Mouse (Mus musculus) bone marrow, adult 2 months (tissue): Measurements from ENCODE around the gene Kcnip4. TPM values are rescaled to one million over a fixed set of nuclear protein-coding genes. Genes with fewer than 3 reads are reported as not detected.

Experiments
- H3K27ac ChIP-seq: fragments of 200-500 bp; 2 replicates; pipeline ENCODE4 v1.5.1; 2012; ENCODE audit warnings: low read depth, mild to moderate bottlenecking, control low read depth, inconsistent platforms, low read length; ENCODE audit not compliant: control insufficient read depth, poor library complexity, insufficient read depth
- H3K4me1 ChIP-seq: fragments of 200-500 bp; 2 replicates; pipeline ENCODE4 v1.6.1; 2011; ENCODE audit warnings: low read length; ENCODE audit not compliant: control insufficient read depth, insufficient read depth
- H3K4me3 ChIP-seq: fragments of 200-500 bp; replicated peaks from 2 replicates; pipeline ENCODE3; 2011; ENCODE audit warnings: mild to moderate bottlenecking, low read depth, low read length, control low read depth; ENCODE audit not compliant: control insufficient read depth
- CTCF ChIP-seq: fragments of 200-500 bp; IDR thresholded peaks from 2 replicates; pipeline ENCODE4 v1.5.1; 2011; ENCODE audit warnings: low read length, control low read depth; ENCODE audit not compliant: control insufficient read depth, insufficient read depth
- POLR2A ChIP-seq: fragments of 200-500 bp; IDR thresholded peaks from 2 replicates; pipeline ENCODE4 v1.6.1; 2011; ENCODE audit warnings: low read depth, mild to moderate bottlenecking, control low read depth, low read length, borderline replicate concordance; ENCODE audit not compliant: control insufficient read depth
- WGBS: fragments of 180-500 bp; shearing (Covaris S2); methylation state at CpG from one replicate; pipeline ENCODE4 v1.1.7; 2018; 5-methylcytosine and 5-hydroxymethylcytosine counted together
- polyA plus RNA-seq: library from polyadenylated mRNA; stranded (reverse); fragments of >200 nt; gene quantifications from 2 replicates; pipeline ENCODE4 v1.2.4, GENCODE M21; 2011; ENCODE audit warnings: low replicate concordance; ENCODE audit not compliant: missing spikeins, insufficient read depth, insufficient read length

Kcnip4 gene
- polyA plus RNA-seq, 1 experiment: 1.5 TPM

GRCm38 (mm10) chr5:48659975-48660374, 864.7 kb downstream of the Kcnip4 start:
- Histone ChIP-seq H3K27ac (no peak overlapping the region), H3K4me3 (no peak overlapping the region), H3K4me1 (no peaks in the 10 kb centered on the region)
- 64% methylated on average over 3 of the region's 3 CpGs for whole genome bisulfite sequencing
- TF ChIP-seq POLR2A: no peak
- no peak for TF ChIP-seq CTCF

GRCm38 (mm10) chr5:48650496-48650895, 874.2 kb downstream of the Kcnip4 start:
- H3K27ac ChIP-seq: no peak overlapping the region
- no peaks in the 10 kb centered on the region for H3K4me1 ChIP-seq
- no peak for TF ChIP-seq CTCF
- 60% methylated on average over 4 of the region's 4 CpGs for WGBS
- no peak overlapping the region for H3K4me3 ChIP-seq

DNA sequence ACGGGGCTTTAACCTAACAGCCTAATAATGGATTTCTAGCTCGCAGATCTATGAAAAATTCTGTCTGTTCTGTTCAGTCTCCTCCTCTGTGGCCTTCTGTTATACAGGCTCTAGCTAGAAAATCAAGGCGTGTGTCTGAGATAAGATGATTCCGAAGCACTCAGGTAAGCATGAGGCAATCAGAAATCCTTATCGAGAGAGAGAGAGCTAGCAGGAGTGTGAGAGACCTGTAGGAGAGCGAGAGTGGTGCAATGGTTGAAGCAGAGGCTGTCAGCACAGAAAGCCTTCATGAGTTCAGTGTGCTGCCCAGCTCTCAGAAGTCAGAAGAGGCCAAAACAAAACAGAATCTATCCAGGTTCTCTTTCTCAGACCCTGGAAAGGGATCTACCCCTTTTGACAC, 888.0 kb downstream of the Kcnip4 start:
- 77% methylated on average over 6 of the region's 6 CpGs for WGBS
- Histone ChIP-seq H3K4me3 (no peak overlapping the region), H3K27ac (no peak overlapping the region), H3K4me1 (no peaks in the 10 kb centered on the region)
- no peak for TF ChIP-seq CTCF
- TF ChIP-seq POLR2A: no peak

- H3K27ac ChIP-seq: no peak overlapping the region
- 82% methylated on average over 3 of the region's 3 CpGs for WGBS
- no peak for TF ChIP-seq POLR2A
- TF ChIP-seq CTCF: no peak
- no peak overlapping the region for H3K4me3 ChIP-seq
- H3K4me1 ChIP-seq: no peaks in the 10 kb centered on the region
These were observed 891.1 kb downstream of the Kcnip4 start for GRCm38 (mm10) chr5:48633631-48634030.

DNA sequence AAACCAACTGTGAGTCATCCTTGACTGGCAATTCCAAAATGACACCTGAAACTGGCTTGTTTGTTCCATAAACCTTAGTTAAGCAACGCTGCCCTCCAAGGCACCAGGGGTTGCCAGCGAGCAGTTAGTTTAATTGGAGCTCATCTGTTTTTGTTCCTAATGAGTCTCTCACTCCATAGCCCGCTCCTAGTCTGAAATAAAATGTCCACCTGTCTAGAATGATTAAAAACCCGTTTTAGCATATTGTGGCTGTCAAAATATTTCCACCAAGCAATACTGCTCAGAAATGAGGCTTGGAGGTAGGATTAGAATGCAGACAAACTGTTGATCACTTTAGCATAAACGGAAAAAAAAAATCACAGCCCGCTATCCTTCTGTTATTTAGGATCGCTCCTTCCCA, 901.3 kb downstream of the Kcnip4 start:
- Histone ChIP-seq H3K4me3 (no peak overlapping the region), H3K27ac (no peak overlapping the region), H3K4me1 (no peaks in the 10 kb centered on the region)
- no peak for TF ChIP-seq CTCF
- TF ChIP-seq POLR2A: no peak
- WGBS: 71% methylated on average over 7 of the region's 7 CpGs

- WGBS: 76% methylated on average over 5 of the region's 5 CpGs
- Histone ChIP-seq H3K27ac (no peak overlapping the region), H3K4me1 (no peaks in the 10 kb centered on the region), H3K4me3 (no peak overlapping the region)
- TF ChIP-seq POLR2A (no peak), CTCF (no peak)
These were observed 917.8 kb downstream of the Kcnip4 start for GRCm38 (mm10) chr5:48606916-48607315.

DNA sequence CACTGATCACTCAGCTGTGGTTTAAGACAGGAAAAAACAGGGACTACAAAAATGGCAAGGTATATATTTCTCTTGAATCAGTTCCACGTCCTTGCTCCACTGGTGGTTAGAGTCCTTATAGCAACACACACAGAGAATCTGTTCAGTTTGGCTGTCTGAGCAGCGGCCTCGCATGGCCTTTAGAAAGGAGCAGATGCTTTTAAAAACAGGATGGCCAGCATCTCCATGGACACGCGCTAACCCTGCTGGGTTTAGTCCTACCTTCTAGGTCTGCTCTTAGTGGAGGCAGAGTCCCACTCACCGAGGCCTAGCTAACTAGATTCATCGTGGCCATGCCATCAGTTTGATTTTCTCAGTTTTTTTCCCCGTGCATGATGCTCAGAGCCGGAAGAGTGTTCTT, 918.4 kb downstream of the Kcnip4 start:
- no peak overlapping the region for H3K4me3 ChIP-seq
- TF ChIP-seq POLR2A (no peak), CTCF (no peak)
- WGBS: 84% methylated on average over 9 of the region's 9 CpGs
- H3K4me1 ChIP-seq: no peaks in the 10 kb centered on the region
- H3K27ac ChIP-seq: no peak overlapping the region

DNA sequence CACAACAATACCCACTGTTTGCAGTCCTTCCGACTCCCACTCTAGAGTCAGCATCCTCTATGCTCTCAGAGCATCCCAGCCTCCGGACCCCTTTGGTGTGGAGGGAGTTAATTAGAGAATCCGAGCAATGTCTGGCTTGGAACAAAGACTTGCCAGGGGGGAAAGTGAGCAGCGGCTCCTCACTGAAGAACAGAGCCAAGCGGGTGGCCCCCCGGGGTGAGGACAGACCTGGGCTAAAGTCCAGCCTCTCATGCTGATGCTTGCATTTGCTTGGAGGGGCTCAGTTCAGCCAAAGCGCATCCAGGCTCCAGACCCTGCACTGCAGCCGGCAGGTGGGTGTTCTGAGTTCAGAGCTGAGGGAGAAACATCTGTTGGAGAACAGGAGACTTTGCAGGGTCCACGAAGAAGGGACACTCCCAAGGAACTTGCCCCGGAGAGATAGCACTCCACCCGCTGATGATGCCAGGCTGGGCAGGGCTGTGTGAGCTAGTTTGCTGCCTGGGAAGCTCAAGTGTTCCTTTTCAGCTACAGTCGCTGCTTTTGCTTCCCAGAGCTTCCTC, 925.1 kb downstream of the Kcnip4 start:
- Histone ChIP-seq H3K4me3 (no peak overlapping the region), H3K4me1 (no peaks in the 10 kb centered on the region), H3K27ac (no peak overlapping the region)
- no peak for TF ChIP-seq POLR2A
- TF ChIP-seq CTCF: no peak
- 5% methylated on average over 12 of the region's 12 CpGs for WGBS

GRCm38 (mm10) chr5:48588014-48588413, 936.7 kb downstream of the Kcnip4 start:
- Histone ChIP-seq H3K4me1 (no peaks in the 10 kb centered on the region), H3K27ac (no peak overlapping the region), H3K4me3 (no peak overlapping the region)
- no peak for TF ChIP-seq CTCF
- TF ChIP-seq POLR2A: no peak

- Histone ChIP-seq H3K27ac (no peak overlapping the region), H3K4me3 (no peak overlapping the region), H3K4me1 (no peaks in the 10 kb centered on the region)
- 40% methylated on average over 1 of the region's 1 CpGs for WGBS
- TF ChIP-seq CTCF (no peak), POLR2A (no peak)
These were observed 941.3 kb downstream of the Kcnip4 start for GRCm38 (mm10) chr5:48583431-48583830.
